Mouse (Mus musculus) left cerebral cortex, postnatal 10 days (tissue): Measurements from ENCODE around the gene Epha2. TPM values are rescaled to one million over a fixed set of nuclear protein-coding genes. Genes with fewer than 3 reads are reported as not detected.

Source experiments
- DNase-seq, 2 experiments: peaks; one replicate each; pipeline ENCODE4 v3.0.0; 2021 to 2022; ENCODE audit warnings: low spot score in 2 of 2, mixed read lengths in 1 of 2; ENCODE audit errors: extremely low spot score in 1 of 2
- intact Hi-C: fragments of 180-260 bp; cut with DNase I; formaldehyde crosslinking; loops from one replicate; pipeline ENCODE4 v1.15.1; 2025
- total RNA-seq, 2 experiments: library from RNA; stranded (reverse); gene quantifications; 2 replicates each; pipeline ENCODE4 v1.2.3; 2021

The Epha2 gene
- total RNA-seq = 1 to 10 TPM; 1.9 TPM

GRCm38 (mm10) chr4:141301116-141301553 is at the start of gene Epha2:
Gene Epha2, plus strand, starts transcription at chr4:141301240.
- intact Hi-C loops = no loop called here
- DNase-seq = peak; percentile 61 to 91

- intact Hi-C loops = no loop called here
- DNase-seq = no peak
These were observed 48.4 kb upstream of the Epha2 start for GRCm38 (mm10) chr4:141252641-141253040.

GRCm38 (mm10) chr4:141254234-141254633 is 46.8 kb upstream of the Epha2 start:
- intact Hi-C loops = no loop called here
- DNase-seq = peak in 1 of 2 experiments; percentile 64

GRCm38 (mm10) chr4:141257440-141257839 is 43.6 kb upstream of the Epha2 start:
- DNase-seq = no peak
- intact Hi-C loops = no loop called here

GRCm38 (mm10) chr4:141259413-141259812 is 41.6 kb upstream of the Epha2 start:
- no peak for DNase-seq
- intact Hi-C loops = no loop called here

- intact Hi-C loops = no loop called here
These were observed 40.9 kb upstream of the Epha2 start for GRCm38 (mm10) chr4:141260007-141260723.

GRCm38 (mm10) chr4:141262906-141263637 is 38.0 kb upstream of the Epha2 start:
- intact Hi-C loops = no loop called here
- no peak for DNase-seq

More at GRCm38 (mm10) chr4:141260007-141260723, 40.9 kb upstream of the Epha2 start:
- no peak for DNase-seq

GRCm38 (mm10) chr4:141265979-141266637 is 34.9 kb upstream of the Epha2 start:
- DNase-seq = no peak
- intact Hi-C loops = no loop called here

- intact Hi-C loops = no loop called here
- DNase-seq = no peak
These were observed 33.8 kb upstream of the Epha2 start for GRCm38 (mm10) chr4:141267250-141267649.

GRCm38 (mm10) chr4:141267837-141268236 is 33.2 kb upstream of the Epha2 start:
- peak; percentile 52 to 85 for DNase-seq
- intact Hi-C loops = no loop called here

- DNase-seq = no peak
- intact Hi-C loops = no loop called here
These were observed 32.7 kb upstream of the Epha2 start for GRCm38 (mm10) chr4:141268350-141268749.

- intact Hi-C loops = no loop called here
- no peak for DNase-seq
These were observed 32.0 kb upstream of the Epha2 start for GRCm38 (mm10) chr4:141269080-141269479.

- intact Hi-C loops = loop anchor here (5.0 kb wide), 1 partner anchor 123 kb away; the partner anchor contains the start of gene Fbxo42
These were observed 30.7 kb upstream of the Epha2 start for GRCm38 (mm10) chr4:141270201-141270940.

GRCm38 (mm10) chr4:141271228-141271627 is 29.8 kb upstream of the Epha2 start:
- intact Hi-C loops = loop anchor here (5.0 kb wide), 1 partner anchor 124 kb away; the partner anchor contains the start of gene Fbxo42
- DNase-seq = no peak

More at GRCm38 (mm10) chr4:141270201-141270940, 30.7 kb upstream of the Epha2 start:
- DNase-seq = no peak

GRCm38 (mm10) chr4:141271721-141272120 is 29.3 kb upstream of the Epha2 start:
- no peak for DNase-seq
- intact Hi-C loops = loop anchor here (5.0 kb wide), 1 partner anchor 124 kb away; the partner anchor contains the start of gene Fbxo42

- intact Hi-C loops = loop anchor here (1.0 to 5.0 kb wide), 2 partner anchors 90 to 126 kb away; partner anchors contain the start of gene Fbxo42
- DNase-seq = no peak
These were observed 28.2 kb upstream of the Epha2 start for GRCm38 (mm10) chr4:141272878-141273277.

- DNase-seq = peak; percentile 46 to 90
- intact Hi-C loops = loop anchor here (1.0 to 5.0 kb wide), 2 partner anchors 90 to 126 kb away; partner anchors contain the start of gene Fbxo42
These were observed 27.7 kb upstream of the Epha2 start for GRCm38 (mm10) chr4:141273296-141273695.
